Mouse (Mus musculus) forebrain, embryonic 13.5 days (tissue): ENCODE measurements around the gene Tldc2. TPM values are rescaled to one million over a fixed set of nuclear protein-coding genes. Genes with fewer than 3 reads are reported as not detected.

Experiments used
- ATAC-seq: fragments of 200-750 bp; cut with Nextera tagmentation; 2 replicates; pipeline ENCODE4 v1.8.0; 2017
- H3K27ac ChIP-seq: fragments of 300-500 bp; sonication (generic); 2 replicates; pipeline ENCODE4 v1.5.1; 2015; ENCODE audit warnings: inconsistent platforms, mild to moderate bottlenecking, moderate library complexity
- H3K27me3 ChIP-seq: fragments of 300-500 bp; sonication (generic); 2 replicates; pipeline ENCODE4 v1.6.1; 2015; ENCODE audit warnings: mild to moderate bottlenecking, inconsistent platforms
- H3K36me3 ChIP-seq: fragments of 300-500 bp; sonication (generic); 2 replicates; pipeline ENCODE4 v1.6.1; 2015; ENCODE audit warnings: mild to moderate bottlenecking, inconsistent platforms; ENCODE audit not compliant: poor library complexity, severe bottlenecking
- H3K4me1 ChIP-seq: fragments of 300-500 bp; sonication (generic); 2 replicates; pipeline ENCODE4 v1.6.1; 2015; ENCODE audit warnings: inconsistent platforms
- H3K4me2 ChIP-seq: fragments of 300-500 bp; sonication (generic); 2 replicates; pipeline ENCODE4 v1.6.1; 2015; ENCODE audit warnings: inconsistent platforms, mild to moderate bottlenecking, moderate library complexity
- H3K4me3 ChIP-seq: fragments of 300-500 bp; sonication (generic); 2 replicates; pipeline ENCODE4 v1.5.1; 2015; ENCODE audit warnings: mild to moderate bottlenecking, inconsistent platforms
- H3K9ac ChIP-seq: fragments of 300-500 bp; sonication (generic); 2 replicates; pipeline ENCODE4 v1.6.1; 2015; ENCODE audit warnings: mild to moderate bottlenecking, inconsistent platforms
- H3K9me3 ChIP-seq: fragments of 300-500 bp; sonication (generic); replicated peaks from 2 replicates; pipeline ENCODE4 v1.6.1; 2016; ENCODE audit warnings: inconsistent platforms
- WGBS: fragments of 180-500 bp; shearing (Covaris S2); methylation state at CpG from one replicate; pipeline ENCODE4 v1.1.7; 2015; 5-methylcytosine and 5-hydroxymethylcytosine counted together
- polyA plus RNA-seq: library from polyadenylated mRNA; unstranded; fragments of >200 nt; fragmentation: Nextera tagmentation; extraction: Ambion mirVana; gene quantifications from 2 replicates; pipeline ENCODE4 v1.2.1, GENCODE M21; 2015

Tldc2 gene
- polyA plus RNA-seq, 1 experiment from 2014 or later = not detected

- 95% methylated on average over 8 of the region's 8 CpGs for WGBS
- Histone ChIP-seq H3K27me3 (no peaks in the 10 kb centered on the region), H3K9ac (no peak overlapping the region), H3K9me3 (no peaks in the 10 kb centered on the region), H3K4me2 (no peak overlapping the region), H3K27ac (no peak overlapping the region), H3K4me1 (peaks cover 29% of the 10 kb centered on the region), H3K4me3 (no peak overlapping the region), H3K36me3 (peaks cover 5% of the 10 kb centered on the region; the same call in 1 of the 2 replicates)
- ATAC-seq = no peak
Measured at GRCm38 (mm10) chr2:157081331-157081730, 5.5 kb upstream of the Tldc2 start.

GRCm38 (mm10) chr2:157081960-157082359 lies 4.9 kb upstream of the Tldc2 start:
- Histone ChIP-seq H3K9me3 (no peaks in the 10 kb centered on the region), H3K27ac (peak overlapping the region; percentile 48; the same call in 1 of the 2 replicates), H3K4me1 (peaks cover 22% of the 10 kb centered on the region), H3K4me2 (no peak overlapping the region), H3K36me3 (no peaks in the 10 kb centered on the region), H3K9ac (no peak overlapping the region), H3K27me3 (no peaks in the 10 kb centered on the region), H3K4me3 (no peak overlapping the region)
- no peak for ATAC-seq
- WGBS = 29% methylated on average over 7 of the region's 7 CpGs

GRCm38 (mm10) chr2:157084831-157085585 lies 1.8 kb upstream of the Tldc2 start:
- Histone ChIP-seq H3K4me3 (no peak overlapping the region), H3K9ac (no peak overlapping the region), H3K9me3 (no peaks in the 10 kb centered on the region), H3K36me3 (no peaks in the 10 kb centered on the region), H3K4me2 (no peak overlapping the region), H3K4me1 (peaks cover 9% of the 10 kb centered on the region; the same call in 1 of the 2 replicates), H3K27me3 (no peaks in the 10 kb centered on the region), H3K27ac (no peak overlapping the region)
- 87% methylated on average over 7 of the region's 7 CpGs for WGBS
- no peak for ATAC-seq

GRCm38 (mm10) chr2:157087536-157088317 lies 872 bp downstream of the Tldc2 start:
- Histone ChIP-seq H3K27ac (no peak overlapping the region), H3K36me3 (no peaks in the 10 kb centered on the region), H3K9me3 (no peaks in the 10 kb centered on the region), H3K27me3 (no peaks in the 10 kb centered on the region), H3K4me1 (peaks cover 12% of the 10 kb centered on the region), H3K9ac (no peak overlapping the region), H3K4me3 (no peak overlapping the region), H3K4me2 (no peak overlapping the region)
- no peak for ATAC-seq
- 82% methylated on average over 14 of the region's 14 CpGs for WGBS

- ATAC-seq = no peak
- WGBS = 32% methylated on average over 8 of the region's 8 CpGs
- no peak overlapping the region for H3K9ac ChIP-seq
- 0 out of 2 replicates have a peak overlapping the region, but pooled peaks have one; percentile 33 for H3K27ac ChIP-seq
- no peaks in the 10 kb centered on the region for H3K9me3 ChIP-seq
- H3K36me3 ChIP-seq = no peaks in the 10 kb centered on the region
- H3K4me1 ChIP-seq = peaks cover 9% of the 10 kb centered on the region
- H3K27me3 ChIP-seq = no peaks in the 10 kb centered on the region
- H3K4me2 ChIP-seq = no peak overlapping the region
- no peak overlapping the region for H3K4me3 ChIP-seq
Measured at GRCm38 (mm10) chr2:157092024-157092423, 5.2 kb downstream of the Tldc2 start.

- Histone ChIP-seq H3K4me2 (no peak overlapping the region), H3K36me3 (peaks cover under 1% of the 10 kb centered on the region; the same call in 1 of the 2 replicates), H3K9ac (no peak overlapping the region), H3K9me3 (no peaks in the 10 kb centered on the region), H3K27me3 (no peaks in the 10 kb centered on the region), H3K4me3 (no peak overlapping the region), H3K27ac (no peak overlapping the region), H3K4me1 (peaks cover 9% of the 10 kb centered on the region)
- 65% methylated on average over 9 of the region's 9 CpGs for WGBS
- peak; percentile 67 for ATAC-seq
Measured at GRCm38 (mm10) chr2:157095005-157095755, 8.3 kb downstream of the Tldc2 start.

GRCm38 (mm10) chr2:157099532-157100318 lies 12.9 kb downstream of the Tldc2 start:
- H3K4me3 ChIP-seq = no peak overlapping the region
- H3K27ac ChIP-seq = no peak overlapping the region
- H3K9ac ChIP-seq = no peak overlapping the region
- H3K36me3 ChIP-seq = peaks cover 34% of the 10 kb centered on the region
- no peak overlapping the region for H3K4me2 ChIP-seq
- H3K27me3 ChIP-seq = no peaks in the 10 kb centered on the region
- WGBS = 83% methylated on average over 12 of the region's 12 CpGs
- H3K9me3 ChIP-seq = no peaks in the 10 kb centered on the region
- H3K4me1 ChIP-seq = no peaks in the 10 kb centered on the region
- ATAC-seq = no peak

- Histone ChIP-seq H3K27me3 (no peaks in the 10 kb centered on the region), H3K4me2 (no peak overlapping the region), H3K4me3 (no peak overlapping the region), H3K36me3 (peaks cover 38% of the 10 kb centered on the region), H3K9ac (no peak overlapping the region), H3K4me1 (no peaks in the 10 kb centered on the region), H3K9me3 (no peaks in the 10 kb centered on the region), H3K27ac (no peak overlapping the region)
- no peak for ATAC-seq
- WGBS = 92% methylated on average over 12 of the region's 12 CpGs
Measured at GRCm38 (mm10) chr2:157100319-157100605, 13.4 kb downstream of the Tldc2 start.

GRCm38 (mm10) chr2:157101650-157102049 lies 14.8 kb downstream of the Tldc2 start:
- H3K4me1 ChIP-seq = no peaks in the 10 kb centered on the region
- H3K4me2 ChIP-seq = no peak overlapping the region
- ATAC-seq = no peak
- no peaks in the 10 kb centered on the region for H3K9me3 ChIP-seq
- H3K9ac ChIP-seq = no peak overlapping the region
- no peaks in the 10 kb centered on the region for H3K27me3 ChIP-seq
- H3K4me3 ChIP-seq = no peak overlapping the region
- H3K27ac ChIP-seq = no peak overlapping the region
- WGBS = 97% methylated on average over 9 of the region's 9 CpGs
- peaks cover 51% of the 10 kb centered on the region for H3K36me3 ChIP-seq

GRCm38 (mm10) chr2:157102256-157102655 lies 15.4 kb downstream of the Tldc2 start:
- no peak overlapping the region for H3K4me3 ChIP-seq
- no peaks in the 10 kb centered on the region for H3K9me3 ChIP-seq
- no peak for ATAC-seq
- peaks cover 54% of the 10 kb centered on the region for H3K36me3 ChIP-seq
- H3K4me2 ChIP-seq = no peak overlapping the region
- no peak overlapping the region for H3K27ac ChIP-seq
- H3K4me1 ChIP-seq = no peaks in the 10 kb centered on the region
- no peak overlapping the region for H3K9ac ChIP-seq
- WGBS = 55% methylated on average over 2 of the region's 2 CpGs
- H3K27me3 ChIP-seq = no peaks in the 10 kb centered on the region

GRCm38 (mm10) chr2:157104454-157104853 lies 17.6 kb downstream of the Tldc2 start:
- no peak overlapping the region for H3K4me2 ChIP-seq
- H3K36me3 ChIP-seq = peaks cover 73% of the 10 kb centered on the region
- WGBS = 90% methylated on average over 8 of the region's 8 CpGs
- no peaks in the 10 kb centered on the region for H3K4me1 ChIP-seq
- no peaks in the 10 kb centered on the region for H3K9me3 ChIP-seq
- no peak overlapping the region for H3K27ac ChIP-seq
- ATAC-seq = no peak
- H3K27me3 ChIP-seq = no peaks in the 10 kb centered on the region
- no peak overlapping the region for H3K9ac ChIP-seq
- no peak overlapping the region for H3K4me3 ChIP-seq
